Mouse (Mus musculus) liver, embryonic 11.5 days (tissue): ENCODE measurements around the gene Tmcc3. TPM values are rescaled to one million over a fixed set of nuclear protein-coding genes. Genes with fewer than 3 reads are reported as not detected.
A peak's percentile ranks its signal among the peaks of the same experiment; 100 is the strongest.

Experiments used
- ATAC-seq: fragments of 200-750 bp; cut with Nextera tagmentation; replicated peaks from 2 replicates; pipeline ENCODE4 v1.8.0; 2017; ENCODE audit warnings: moderate number of reproducible peaks, mild to moderate bottlenecking, moderate TSS enrichment, moderate library complexity; ENCODE audit not compliant: low FRiP score
- DNase-seq: peaks from one replicate; pipeline ENCODE4 v3.0.0-alpha.2; 2017; ENCODE audit warnings: low spot score
- H3K27ac ChIP-seq: fragments of 300-500 bp; sonication (generic); 2 replicates; pipeline ENCODE4 v1.5.1; 2014; ENCODE audit warnings: mild to moderate bottlenecking, low read depth, low read length, control low read depth
- H3K27me3 ChIP-seq: fragments of 300-500 bp; sonication (generic); replicated peaks from 2 replicates; pipeline ENCODE4 v1.6.1; 2014; ENCODE audit warnings: low read length, mixed read lengths; ENCODE audit not compliant: control insufficient read depth, insufficient read depth
- H3K36me3 ChIP-seq: fragments of 300-500 bp; sonication (generic); 2 replicates; pipeline ENCODE4 v1.6.1; 2014; ENCODE audit warnings: mild to moderate bottlenecking, low read length, moderate library complexity, mixed read lengths; ENCODE audit not compliant: control insufficient read depth, insufficient read depth
- H3K4me1 ChIP-seq: fragments of 300-500 bp; sonication (generic); replicated peaks from 2 replicates; pipeline ENCODE4 v1.6.1; 2014; ENCODE audit warnings: low read length, mixed read lengths; ENCODE audit not compliant: control insufficient read depth, insufficient read depth
- H3K4me2 ChIP-seq: fragments of 300-500 bp; sonication (generic); 2 replicates; pipeline ENCODE4 v1.6.1; 2014; ENCODE audit warnings: mild to moderate bottlenecking, control low read depth, moderate library complexity
- H3K4me3 ChIP-seq: fragments of 300-500 bp; sonication (generic); 2 replicates; pipeline ENCODE4 v1.5.1; 2014; ENCODE audit warnings: low read depth, low read length, control low read depth
- H3K9ac ChIP-seq: fragments of 300-500 bp; sonication (generic); 2 replicates; pipeline ENCODE4 v1.6.1; 2014; ENCODE audit warnings: low read depth, low read length, control low read depth
- H3K9me3 ChIP-seq: fragments of 300-500 bp; sonication (generic); 2 replicates; pipeline ENCODE4 v1.6.1; 2016; ENCODE audit warnings: low read length, inconsistent platforms, mixed read lengths; ENCODE audit not compliant: control insufficient read depth
- WGBS: fragments of 180-500 bp; shearing (Covaris S2); extraction: QIAGEN DNeasy Blood & Tissue Kit; methylation state at CpG from one replicate; pipeline ENCODE4 v1.1.7; 2014; 5-methylcytosine and 5-hydroxymethylcytosine counted together
- polyA plus RNA-seq: library from polyadenylated mRNA; unstranded; fragments of >200 nt; fragmentation: Nextera tagmentation; extraction: Ambion mirVana; gene quantifications from 2 replicates; pipeline ENCODE4 v1.2.1, GENCODE M21; 2014

Gene Tmcc3
- polyA plus RNA-seq, 1 experiment from 2014 or later = 5.6 TPM

GRCm38 (mm10) chr10:94391049-94391448 lies 79.3 kb downstream of the Tmcc3 start:
- 69% methylated on average over 5 of the region's 5 CpGs for WGBS
- no peak overlapping the region for H3K4me2 ChIP-seq
- H3K27ac ChIP-seq = no peak overlapping the region
- no peaks in the 10 kb centered on the region for H3K4me1 ChIP-seq
- no peak overlapping the region for H3K4me3 ChIP-seq
- H3K9ac ChIP-seq = no peak overlapping the region
- no peaks in the 10 kb centered on the region for H3K36me3 ChIP-seq
- no peak for DNase-seq
- no peak for ATAC-seq
- H3K9me3 ChIP-seq = no peaks in the 10 kb centered on the region
- no peaks in the 10 kb centered on the region for H3K27me3 ChIP-seq

- ATAC-seq (no peak), DNase-seq (no peak)
- H3K9ac ChIP-seq = no peak overlapping the region
- H3K27ac ChIP-seq = no peak overlapping the region
- H3K27me3 ChIP-seq = no peaks in the 10 kb centered on the region
- no peak overlapping the region for H3K4me2 ChIP-seq
- H3K4me3 ChIP-seq = no peak overlapping the region
- H3K36me3 ChIP-seq = no peaks in the 10 kb centered on the region
- no peaks in the 10 kb centered on the region for H3K4me1 ChIP-seq
- H3K9me3 ChIP-seq = no peaks in the 10 kb centered on the region
Measured at GRCm38 (mm10) chr10:94394286-94394685, 82.5 kb downstream of the Tmcc3 start.

GRCm38 (mm10) chr10:94397833-94398596 lies 86.3 kb downstream of the Tmcc3 start:
- no peak overlapping the region for H3K4me2 ChIP-seq
- DNase-seq = no peak
- H3K27me3 ChIP-seq = no peaks in the 10 kb centered on the region
- no peaks in the 10 kb centered on the region for H3K9me3 ChIP-seq
- no peak overlapping the region for H3K4me3 ChIP-seq
- no peaks in the 10 kb centered on the region for H3K36me3 ChIP-seq
- no peak for ATAC-seq
- 80% methylated on average over 11 of the region's 11 CpGs for WGBS
- no peaks in the 10 kb centered on the region for H3K4me1 ChIP-seq
- no peak overlapping the region for H3K27ac ChIP-seq
- H3K9ac ChIP-seq = no peak overlapping the region

DNA sequence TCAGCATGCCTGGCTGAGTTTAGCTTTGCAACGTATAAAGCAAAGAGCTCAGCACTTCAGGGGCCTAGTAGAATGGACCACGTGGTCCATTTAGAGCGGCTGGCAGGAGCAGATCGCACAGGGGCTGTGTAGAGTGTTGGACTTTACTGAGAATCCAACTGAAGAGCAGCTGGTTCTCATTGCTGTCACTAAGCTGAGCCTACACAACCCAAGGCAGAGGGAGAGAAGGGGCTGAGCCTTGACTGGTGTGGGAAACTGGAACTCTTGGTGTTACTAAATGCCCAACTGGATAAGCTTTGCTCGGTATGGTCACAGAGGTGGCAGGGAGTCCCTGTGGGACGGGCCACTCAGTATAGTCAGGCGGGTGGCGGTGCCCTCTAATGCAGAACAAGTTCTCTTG lies 89.1 kb downstream of the Tmcc3 start:
- ATAC-seq (no peak), DNase-seq (no peak)
- H3K9ac ChIP-seq = no peak overlapping the region
- no peak overlapping the region for H3K4me2 ChIP-seq
- H3K4me3 ChIP-seq = no peak overlapping the region
- no peaks in the 10 kb centered on the region for H3K36me3 ChIP-seq
- no peaks in the 10 kb centered on the region for H3K27me3 ChIP-seq
- no peaks in the 10 kb centered on the region for H3K9me3 ChIP-seq
- H3K4me1 ChIP-seq = 0 out of 2 replicates have a peak, but pooled peaks cover 2% of the 10 kb centered on the region
- WGBS = 85% methylated on average over 8 of the region's 8 CpGs
- no peak overlapping the region for H3K27ac ChIP-seq

DNA sequence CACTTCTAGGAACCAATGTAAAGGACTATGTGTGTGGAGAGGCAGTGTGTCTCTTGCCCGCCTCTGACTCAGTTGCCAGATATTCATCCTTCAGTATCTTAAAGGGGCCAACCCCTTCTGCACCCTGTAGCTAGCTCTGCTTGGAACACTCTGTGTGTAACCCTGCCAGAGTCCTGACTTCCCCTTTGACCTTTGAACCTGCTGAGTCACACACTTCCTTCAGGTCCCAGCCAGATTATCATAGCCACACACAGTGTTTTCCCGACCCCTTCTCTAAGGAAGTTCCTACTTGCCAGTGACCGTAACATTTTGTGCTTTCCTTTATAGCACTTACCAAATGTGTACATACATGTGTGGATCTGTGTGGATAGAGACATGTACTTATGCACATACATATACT lies 93.7 kb downstream of the Tmcc3 start:
- WGBS = 37% methylated on average over 3 of the region's 3 CpGs
- ATAC-seq = no peak
- H3K36me3 ChIP-seq = no peaks in the 10 kb centered on the region

GRCm38 (mm10) chr10:94406821-94407220 lies 95.1 kb downstream of the Tmcc3 start:
- ATAC-seq (no peak), DNase-seq (no peak)
- Histone ChIP-seq H3K4me3 (no peak overlapping the region), H3K27ac (no peak overlapping the region), H3K4me1 (0 out of 2 replicates have a peak, but pooled peaks cover 2% of the 10 kb centered on the region), H3K27me3 (no peaks in the 10 kb centered on the region; the same call in 1 of the 2 replicates), H3K9ac (no peak overlapping the region), H3K9me3 (no peaks in the 10 kb centered on the region), H3K4me2 (no peak overlapping the region), H3K36me3 (no peaks in the 10 kb centered on the region)
- WGBS = 88% methylated on average over 7 of the region's 7 CpGs

More for the DNA sequence above, 93.7 kb downstream of the Tmcc3 start:
- DNase-seq = no peak
- H3K9me3 ChIP-seq = no peaks in the 10 kb centered on the region
- H3K4me2 ChIP-seq = no peak overlapping the region
- H3K4me1 ChIP-seq = 0 out of 2 replicates have a peak, but pooled peaks cover 2% of the 10 kb centered on the region
- no peaks in the 10 kb centered on the region; the same call in 1 of the 2 replicates for H3K27me3 ChIP-seq
- H3K4me3 ChIP-seq = no peak overlapping the region
- H3K9ac ChIP-seq = no peak overlapping the region
- no peak overlapping the region for H3K27ac ChIP-seq

DNA sequence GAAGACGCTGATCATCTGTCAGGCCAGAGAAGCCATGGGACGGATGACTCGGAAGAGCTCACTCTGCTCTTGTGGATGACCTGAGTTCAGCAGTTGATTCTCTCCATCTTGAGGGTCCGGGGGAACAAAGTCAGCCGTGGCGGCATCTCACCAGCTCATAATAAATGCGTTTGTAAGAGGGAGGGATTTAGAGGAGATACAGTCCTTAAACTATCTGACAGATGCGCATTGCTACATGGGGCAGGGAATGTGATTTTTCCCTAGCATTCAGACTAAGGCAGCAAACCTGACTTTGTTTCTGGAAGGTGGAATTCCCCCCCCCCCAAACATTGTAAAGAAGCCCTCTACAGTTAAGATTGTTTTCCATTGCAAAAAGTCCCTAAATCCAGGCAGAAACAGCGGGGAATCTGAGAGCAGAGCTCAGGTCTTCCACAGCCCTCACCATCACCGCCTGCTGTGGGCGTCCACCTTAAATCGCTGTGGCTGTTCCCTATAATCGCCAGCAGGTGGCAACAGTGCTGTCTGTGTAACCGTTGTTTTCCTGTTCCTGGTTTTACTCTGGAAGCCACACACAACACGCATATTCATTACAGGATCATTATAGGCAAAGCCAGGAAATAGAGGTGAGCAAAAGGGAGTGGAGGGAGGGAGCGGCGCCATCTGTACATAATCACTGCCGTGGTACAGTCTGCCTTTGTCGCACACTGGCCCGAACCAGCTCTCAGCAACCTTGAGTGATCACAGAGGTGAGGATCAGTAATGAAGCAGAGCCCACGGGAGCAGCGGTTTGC lies 96.8 kb downstream of the Tmcc3 start:
- ATAC-seq (peak; percentile 60), DNase-seq (peak; percentile 63)
- Histone ChIP-seq H3K4me3 (peak overlapping the region; percentile 33; the same call in 1 of the 2 replicates), H3K27me3 (no peaks in the 10 kb centered on the region; the same call in 1 of the 2 replicates), H3K9me3 (no peaks in the 10 kb centered on the region), H3K27ac (no peak overlapping the region), H3K4me2 (peak overlapping the region; percentile 57), H3K4me1 (0 out of 2 replicates have a peak, but pooled peaks cover 2% of the 10 kb centered on the region), H3K36me3 (no peaks in the 10 kb centered on the region), H3K9ac (peak overlapping the region; percentile 35; the same call in 1 of the 2 replicates)
- WGBS = 27% methylated on average over 22 of the region's 22 CpGs

- no peaks in the 10 kb centered on the region for H3K36me3 ChIP-seq
- DNase-seq (no peak), ATAC-seq (no peak)
- no peak overlapping the region for H3K9ac ChIP-seq
- H3K27ac ChIP-seq = no peak overlapping the region
- no peak overlapping the region for H3K4me2 ChIP-seq
- H3K27me3 ChIP-seq = no peaks in the 10 kb centered on the region; the same call in 1 of the 2 replicates
- H3K9me3 ChIP-seq = no peaks in the 10 kb centered on the region
- 0 out of 2 replicates have a peak, but pooled peaks cover 2% of the 10 kb centered on the region for H3K4me1 ChIP-seq
- H3K4me3 ChIP-seq = no peak overlapping the region
- 67% methylated on average over 6 of the region's 6 CpGs for WGBS
Measured at GRCm38 (mm10) chr10:94409661-94410060, 97.9 kb downstream of the Tmcc3 start.
